Mouse (Mus musculus) lung, postnatal 0 days (tissue): ENCODE results near the gene Hectd1.

ENCODE experiments used
- CTCF ChIP-seq: IDR thresholded peaks from 2 replicates; pipeline ENCODE4 v1.5.1; 2016; ENCODE audit warnings: antibody characterized with exemption, mild to moderate bottlenecking
- EP300 ChIP-seq: IDR thresholded peaks from 2 replicates; pipeline ENCODE4 v1.6.1; 2016; ENCODE audit warnings: antibody characterized with exemption, mild to moderate bottlenecking, control low read depth

GRCm38 (mm10) chr12:51784842-51785241, 44.5 kb downstream of the Hectd1 start:
- TF ChIP-seq CTCF: peak; percentile 67
- no peak for TF ChIP-seq EP300
